Mouse (Mus musculus): ENCODE data around the gene Pbdc1.

DNA sequence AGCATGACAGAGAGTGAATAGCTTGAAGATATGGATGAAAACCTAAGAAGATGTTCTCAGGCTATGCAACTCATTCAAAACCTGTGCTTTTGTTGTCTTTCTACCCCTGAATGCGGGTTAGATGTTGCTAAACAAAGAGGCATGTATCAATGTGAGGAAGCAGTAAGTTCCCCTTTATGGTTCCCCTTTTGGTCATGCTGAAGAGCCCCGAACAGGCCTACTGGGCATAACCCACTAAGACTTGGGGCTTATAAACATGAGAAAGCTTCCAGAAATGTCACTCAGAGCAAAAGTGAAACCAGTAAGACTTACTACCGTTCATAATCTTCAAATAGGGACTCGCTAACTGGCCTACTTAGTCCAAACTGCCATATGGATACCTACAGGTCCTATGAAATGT lies 14.8 kb upstream of the Pbdc1 start:
- no peak for TF ChIP-seq CTCF (IDR thresholded peaks at IDR 0.05; ENCODE audit: low read depth, low read length)
- TF ChIP-seq GATA2 (IDR thresholded peaks at IDR 0.05; ENCODE audit: borderline replicate concordance, low read depth, low read length): no peak
